Mouse (Mus musculus) left cerebral cortex, postnatal 14 days (tissue): ENCODE measurements around the gene Btbd35f12. TPM values are rescaled to one million over a fixed set of nuclear protein-coding genes. Genes with fewer than 3 reads are reported as not detected.
"Not testable (repeated sequence)": the region's sequence is repeated elsewhere in the genome, so short reads cannot be mapped to it uniquely, and the experiment has no call there.

Source experiments
- DNase-seq, 2 experiments: peaks; one replicate each; pipeline ENCODE4 v3.0.0; 2021 to 2022; ENCODE audit warnings: low spot score in 2 of 2, mixed read lengths in 1 of 2
- intact Hi-C: fragments of 180-260 bp; cut with DNase I; formaldehyde crosslinking; loops from one replicate; pipeline ENCODE4 v1.15.1; 2025
- long read RNA-seq, 2 experiments: library from polyadenylated mRNA; stranded (forward); transcript quantifications; one replicate each; pipeline ENCODE4 v2.0.0; 2021
- total RNA-seq, 2 experiments: library from RNA; stranded (reverse); gene quantifications; 2 replicates each; pipeline ENCODE4 v1.2.3; 2021

Btbd35f12 gene
- total RNA-seq, result not detected
- long read RNA-seq, experiment 1, result 0 reads
- long read RNA-seq, experiment 2, result 0 reads

DNA sequence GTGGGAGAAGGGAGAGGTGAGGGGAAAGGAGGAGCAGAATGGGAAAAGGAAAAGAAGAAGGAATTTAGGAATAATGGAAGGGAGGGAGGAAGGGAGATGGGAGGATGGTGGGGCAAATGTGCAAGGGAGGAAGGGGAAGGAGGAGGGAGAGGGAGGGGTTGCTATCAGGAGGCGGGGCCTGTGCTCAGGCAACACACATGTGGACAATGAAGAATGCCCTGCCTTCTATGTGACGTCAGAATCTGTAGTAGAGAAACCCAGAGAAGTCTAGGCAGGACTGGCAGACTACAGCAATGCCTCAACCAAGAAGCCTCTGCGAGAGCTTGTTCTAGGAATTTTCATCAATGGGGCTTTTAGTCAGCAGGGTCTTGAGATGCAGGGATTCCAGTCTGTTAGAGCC is at the start of gene Btbd35f12:
Gene Btbd35f12 (plus strand): TSS at position 301 of the 400 bp plus-strand sequence.
- intact Hi-C loops, DNase-seq: not testable (repeated sequence)

DNA sequence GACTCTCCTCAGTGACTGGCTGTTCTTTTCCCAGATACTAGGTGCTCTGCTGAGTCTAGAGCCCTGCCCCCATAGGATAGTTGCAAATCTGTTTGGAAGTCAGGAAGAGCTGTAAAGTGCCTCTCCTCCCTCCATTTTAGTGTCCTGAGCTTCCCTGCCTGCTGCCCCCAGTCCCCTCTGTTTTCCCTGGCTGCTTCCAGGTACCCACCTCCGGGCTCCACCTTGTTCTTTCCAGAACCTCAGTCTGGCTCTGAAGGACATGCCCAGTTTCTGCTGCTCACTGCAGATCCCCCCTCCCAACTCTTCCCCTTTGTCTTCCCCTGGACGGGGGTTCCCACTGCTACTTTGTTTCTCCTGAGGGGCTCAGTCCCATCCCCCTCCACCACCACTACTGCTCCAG is 40.1 kb downstream of the Btbd35f12 start:
- intact Hi-C loops, result not testable (repeated sequence)

More for the DNA sequence above, 40.1 kb downstream of the Btbd35f12 start:
- not testable (repeated sequence) for DNase-seq

Other genes starting within 250 kb of the Btbd35f12 start
- not detected for gene Spin2-ps6, start 78.5 kb upstream of the Btbd35f12 start, total RNA-seq